Mouse (Mus musculus): Measurements from ENCODE around the gene Fbxo8. TPM values are rescaled to one million over a fixed set of nuclear protein-coding genes. Genes with fewer than 3 reads are reported as not detected.

The Fbxo8 gene
- polyA plus RNA-seq (2016; fragmentation: Nextera tagmentation; extraction: Ambion mirVana), result 42.1 and 45.0 TPM in 2 replicates

DNA sequence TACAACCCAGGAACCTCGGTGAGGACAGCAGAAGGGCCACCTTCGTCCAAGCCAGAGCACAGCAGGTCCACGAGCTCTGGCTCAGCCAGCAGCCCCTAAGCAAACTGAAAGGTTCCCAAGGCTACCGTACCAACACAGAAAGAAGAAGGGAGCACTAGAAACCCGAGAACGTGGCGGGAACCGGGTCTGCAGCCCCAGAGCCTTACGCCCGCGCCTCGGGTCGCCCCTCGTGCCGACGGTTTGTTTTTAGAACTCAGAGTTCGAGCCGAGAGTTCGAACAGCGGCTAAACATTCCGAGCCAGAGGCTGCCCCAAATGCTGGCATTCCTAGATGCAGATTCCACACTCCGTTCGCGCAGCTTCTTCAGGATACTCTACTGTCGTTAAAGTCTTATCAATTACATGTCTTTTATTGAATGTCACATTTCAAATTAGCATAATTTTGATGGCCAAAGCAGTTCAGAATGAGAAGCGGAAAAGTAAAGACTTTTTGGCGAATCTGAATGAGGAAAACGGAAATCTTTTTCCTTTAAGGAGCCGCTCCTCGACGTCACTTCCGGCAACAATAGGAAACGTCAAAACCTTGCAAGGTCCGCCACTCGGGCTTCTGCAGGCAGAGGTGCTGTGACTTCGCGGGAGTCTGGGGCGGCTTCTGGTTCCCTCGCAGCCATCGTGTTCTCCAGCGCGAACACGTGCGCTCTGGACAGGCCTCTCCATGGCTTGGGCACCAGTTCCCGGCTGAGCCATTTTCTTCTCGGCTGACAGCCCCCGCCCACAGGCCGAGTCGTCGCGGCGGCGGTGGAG, at the start of gene Fbxo8, which contains the start of gene Cep44:
Fbxo8 (plus strand) TSS at position 533 of the 803 bp plus-strand sequence.
Cep44 (minus strand) TSS at position 490 of the 803 bp plus-strand sequence.
- Histone ChIP-seq H3K27ac (peak within 1 kb of the TSS; percentile 91), H3K36me3 (peaks cover 9% of the 10 kb centered on the region; the same call in 1 of the 2 replicates), H3K27me3 (replicated peaks) (no peaks in the 10 kb centered on the region), H3K4me1 (peaks cover 22% of the 10 kb centered on the region), H3K4me3 (peak within 1 kb of the TSS; percentile 96), H3K4me2 (peak within 1 kb of the TSS; percentile 87), H3K9ac (peak within 1 kb of the TSS; percentile 86), H3K9me3 (replicated peaks) (no peaks in the 10 kb centered on the region)
- under 1% methylated on average over 53 of the region's 53 CpGs for WGBS (ENCODE audit: insufficient replicate concordance)
- peak; percentile 81 for ATAC-seq

DNA sequence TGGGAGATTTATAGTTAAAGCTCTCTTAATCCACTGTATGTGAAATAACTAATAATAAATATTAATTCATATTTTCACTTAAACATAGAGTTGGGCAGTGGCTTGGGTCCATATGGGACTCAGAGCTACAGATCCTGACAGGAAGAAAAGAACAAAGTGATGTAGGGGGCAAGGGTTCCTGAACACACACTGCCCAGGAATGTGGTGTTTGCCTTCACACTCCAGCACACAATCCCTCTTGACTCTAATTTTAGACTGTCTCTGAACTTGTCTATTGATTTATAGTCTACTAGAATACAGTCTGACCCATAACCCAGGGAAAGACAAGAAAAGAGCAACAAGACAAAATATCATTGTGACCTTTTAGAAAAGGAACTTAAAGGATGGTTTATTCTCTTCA, 49.0 kb upstream of the Fbxo8 start:
- H3K4me2 ChIP-seq, result no peak overlapping the region
- ATAC-seq, result no peak

DNA sequence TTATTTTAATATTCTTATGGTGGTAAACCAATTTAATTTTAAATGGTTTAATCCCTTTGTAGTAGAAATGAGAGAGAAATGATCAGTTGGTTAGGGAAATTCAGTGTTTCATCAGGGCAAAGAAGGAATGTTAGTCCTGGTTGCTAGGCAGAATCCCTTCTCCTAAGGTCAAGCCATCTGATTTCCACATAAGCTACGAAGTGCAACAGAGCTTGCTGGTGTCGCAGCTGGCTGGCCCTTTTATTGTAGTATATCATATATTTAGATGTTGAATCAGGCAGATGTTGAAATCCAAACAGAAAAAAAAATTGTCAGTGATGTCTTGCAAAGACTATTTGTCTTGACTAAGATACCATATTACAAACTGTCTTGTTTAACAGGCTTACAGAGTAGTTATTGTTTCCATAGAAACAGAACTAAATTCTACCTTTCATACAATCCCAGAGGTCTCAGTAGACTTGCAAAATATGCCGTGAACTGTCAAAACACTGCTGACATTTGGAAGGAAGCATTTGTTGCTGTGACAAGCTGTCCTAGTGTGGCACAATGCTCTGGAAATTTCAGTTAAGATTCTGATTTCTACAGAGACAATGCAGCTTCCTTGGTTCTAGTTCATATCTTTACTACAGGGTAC, 42.5 kb upstream of the Fbxo8 start:
- Histone ChIP-seq H3K27me3 (replicated peaks) (no peaks in the 10 kb centered on the region), H3K4me3 (no peak overlapping the region), H3K27ac (no peak overlapping the region), H3K9ac (no peak overlapping the region), H3K36me3 (no peaks in the 10 kb centered on the region), H3K9me3 (replicated peaks) (no peaks in the 10 kb centered on the region), H3K4me1 (no peaks in the 10 kb centered on the region), H3K4me2 (no peak overlapping the region)
- 56% methylated on average over 3 of the region's 3 CpGs for WGBS (ENCODE audit: insufficient replicate concordance)
- ATAC-seq, result no peak

More for the DNA sequence above, 49.0 kb upstream of the Fbxo8 start:
- H3K27me3 ChIP-seq (replicated peaks), result no peaks in the 10 kb centered on the region
- H3K27ac ChIP-seq, result no peak overlapping the region
- H3K9me3 ChIP-seq (replicated peaks), result no peaks in the 10 kb centered on the region
- no peak overlapping the region for H3K4me3 ChIP-seq
- H3K4me1 ChIP-seq, result no peaks in the 10 kb centered on the region
- no peak overlapping the region for H3K9ac ChIP-seq
- H3K36me3 ChIP-seq, result no peaks in the 10 kb centered on the region

DNA sequence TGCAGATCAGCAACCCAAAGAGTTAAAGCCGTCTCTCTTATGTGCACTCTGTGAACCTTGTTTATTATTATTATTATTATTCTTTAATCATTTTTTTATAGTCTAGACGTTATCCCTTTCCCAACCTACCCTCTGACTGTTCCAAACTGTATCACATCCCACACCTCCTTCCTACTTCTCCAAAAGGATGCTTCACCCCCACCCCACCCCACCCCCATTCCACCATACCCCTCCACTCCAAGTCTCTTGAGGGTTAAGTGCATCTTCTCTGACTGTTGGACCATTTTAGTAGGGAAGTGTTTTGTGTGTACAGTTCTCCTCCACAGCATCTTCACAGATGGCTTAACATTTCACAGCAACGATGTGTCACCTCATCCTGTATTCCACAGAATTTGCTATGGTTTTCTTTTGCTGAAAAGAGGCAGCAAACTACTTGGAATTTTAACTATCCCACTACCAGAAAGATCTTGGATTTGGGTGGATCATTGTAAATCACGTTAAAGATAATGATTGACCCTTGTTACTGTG, 41.9 kb upstream of the Fbxo8 start:
- Histone ChIP-seq H3K27me3 (replicated peaks) (no peaks in the 10 kb centered on the region), H3K9ac (no peak overlapping the region), H3K4me1 (no peaks in the 10 kb centered on the region), H3K36me3 (no peaks in the 10 kb centered on the region), H3K4me2 (no peak overlapping the region), H3K4me3 (no peak overlapping the region), H3K27ac (no peak overlapping the region), H3K9me3 (replicated peaks) (no peaks in the 10 kb centered on the region)
- 47% methylated on average over 4 of the region's 4 CpGs for WGBS (ENCODE audit: insufficient replicate concordance)
- ATAC-seq, result no peak

DNA sequence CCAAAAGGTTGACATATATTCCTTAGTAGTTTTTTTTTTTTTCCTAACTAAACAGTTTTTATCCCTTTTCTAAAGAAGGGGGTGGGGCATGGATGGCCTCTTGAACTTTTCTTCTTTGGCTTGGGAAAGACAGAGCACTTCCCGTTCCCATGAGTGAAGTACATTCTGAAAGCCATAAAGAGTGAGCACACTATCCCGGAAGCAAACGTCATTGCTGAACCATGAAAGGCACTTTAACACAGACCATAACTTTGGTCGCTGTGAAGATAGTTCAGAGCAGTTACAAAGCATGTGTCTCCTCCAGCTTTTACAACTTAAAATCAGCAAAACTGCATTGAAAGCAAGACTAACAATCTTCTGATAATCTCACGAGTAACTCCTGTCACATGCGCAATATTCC, 32.0 kb upstream of the Fbxo8 start:
- WGBS (ENCODE audit: insufficient replicate concordance), result 71% methylated on average over 6 of the region's 6 CpGs
- H3K4me1 ChIP-seq, result no peaks in the 10 kb centered on the region
- H3K4me3 ChIP-seq, result no peak overlapping the region
- H3K36me3 ChIP-seq, result no peaks in the 10 kb centered on the region
- no peak overlapping the region for H3K9ac ChIP-seq
- H3K27me3 ChIP-seq (replicated peaks), result no peaks in the 10 kb centered on the region
- no peak overlapping the region for H3K27ac ChIP-seq
- H3K9me3 ChIP-seq (replicated peaks), result no peaks in the 10 kb centered on the region
- H3K4me2 ChIP-seq, result no peak overlapping the region
- no peak for ATAC-seq

DNA sequence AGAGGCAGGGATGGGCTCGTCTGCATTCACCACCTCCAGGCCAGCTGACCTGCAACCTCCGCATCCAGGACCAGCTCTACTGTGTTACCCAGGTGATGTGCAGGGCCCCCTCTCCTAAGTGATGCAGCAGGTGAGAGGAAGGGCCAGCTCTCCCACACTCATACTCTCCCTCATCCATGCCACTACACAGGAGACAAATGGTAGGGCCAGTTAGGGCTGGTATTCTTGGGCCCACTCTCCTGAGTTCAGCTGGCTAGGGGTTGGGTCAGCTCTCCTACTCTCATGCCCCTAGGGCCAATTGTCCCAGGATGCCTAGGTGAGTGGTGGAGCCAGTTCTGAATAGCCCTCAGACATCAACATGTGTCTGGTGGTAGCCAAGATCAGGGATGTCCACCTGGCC, 30.6 kb upstream of the Fbxo8 start:
- 65% methylated on average over 2 of the region's 2 CpGs for WGBS (ENCODE audit: insufficient replicate concordance)
- H3K4me1 ChIP-seq, result no peaks in the 10 kb centered on the region
- H3K27me3 ChIP-seq (replicated peaks), result no peaks in the 10 kb centered on the region
- no peak for ATAC-seq
- no peaks in the 10 kb centered on the region for H3K9me3 ChIP-seq (replicated peaks)
- H3K4me3 ChIP-seq, result no peak overlapping the region
- H3K4me2 ChIP-seq, result no peak overlapping the region
- H3K9ac ChIP-seq, result no peak overlapping the region
- H3K36me3 ChIP-seq, result no peaks in the 10 kb centered on the region
- no peak overlapping the region for H3K27ac ChIP-seq

DNA sequence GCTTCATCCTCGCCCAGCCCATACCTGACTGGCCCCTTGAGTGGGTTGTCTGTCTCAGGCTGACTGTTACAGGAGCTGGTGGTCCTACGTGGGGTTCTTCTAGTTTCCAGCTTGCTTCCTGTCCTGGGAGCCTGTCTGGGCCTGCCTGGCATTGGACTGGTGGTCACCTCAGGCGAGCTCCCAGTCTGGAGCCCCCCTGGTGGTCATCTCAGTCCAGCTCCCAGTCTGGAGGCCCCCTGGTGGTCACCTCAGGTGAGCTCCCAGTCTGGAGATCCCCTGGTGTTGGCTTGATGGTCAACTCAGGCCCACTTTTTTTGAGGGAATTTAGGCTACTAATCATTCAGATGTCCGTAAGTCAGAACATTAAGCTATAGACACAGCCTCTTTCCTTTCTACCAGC, 29.8 kb upstream of the Fbxo8 start:
- H3K4me2 ChIP-seq, result no peak overlapping the region
- H3K36me3 ChIP-seq, result no peaks in the 10 kb centered on the region
- no peak overlapping the region for H3K27ac ChIP-seq
- H3K27me3 ChIP-seq (replicated peaks), result no peaks in the 10 kb centered on the region
- H3K9me3 ChIP-seq (replicated peaks), result no peaks in the 10 kb centered on the region
- ATAC-seq, result no peak
- H3K4me1 ChIP-seq, result no peaks in the 10 kb centered on the region
- H3K4me3 ChIP-seq, result no peak overlapping the region
- WGBS (ENCODE audit: insufficient replicate concordance), result 61% methylated on average over 4 of the region's 4 CpGs
- no peak overlapping the region for H3K9ac ChIP-seq

DNA sequence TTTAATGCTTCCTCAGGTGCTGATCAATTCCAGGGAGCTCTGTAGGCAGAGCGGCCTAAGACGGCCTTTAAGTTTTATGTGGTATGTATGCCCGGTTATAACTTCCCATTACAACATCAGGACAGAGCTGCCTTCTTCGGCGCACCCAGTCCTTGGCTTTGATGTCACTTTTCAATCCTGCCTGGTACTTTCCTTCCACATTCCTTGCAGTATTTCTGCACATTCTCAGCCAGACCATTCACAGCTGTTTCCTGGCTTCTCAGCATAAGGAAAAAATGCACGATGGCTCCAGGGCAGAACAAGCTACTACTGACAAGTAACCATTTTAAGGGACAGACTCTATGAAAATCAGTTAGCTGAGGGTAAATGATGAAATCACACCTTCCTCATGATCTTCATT, 22.0 kb upstream of the Fbxo8 start:
- Histone ChIP-seq H3K27ac (no peak overlapping the region), H3K4me3 (no peak overlapping the region), H3K4me2 (no peak overlapping the region), H3K4me1 (no peaks in the 10 kb centered on the region), H3K9me3 (replicated peaks) (no peaks in the 10 kb centered on the region), H3K36me3 (peaks cover 22% of the 10 kb centered on the region), H3K9ac (no peak overlapping the region), H3K27me3 (replicated peaks) (no peaks in the 10 kb centered on the region)
- ATAC-seq, result no peak
- 84% methylated on average over 6 of the region's 6 CpGs for WGBS (ENCODE audit: insufficient replicate concordance)

DNA sequence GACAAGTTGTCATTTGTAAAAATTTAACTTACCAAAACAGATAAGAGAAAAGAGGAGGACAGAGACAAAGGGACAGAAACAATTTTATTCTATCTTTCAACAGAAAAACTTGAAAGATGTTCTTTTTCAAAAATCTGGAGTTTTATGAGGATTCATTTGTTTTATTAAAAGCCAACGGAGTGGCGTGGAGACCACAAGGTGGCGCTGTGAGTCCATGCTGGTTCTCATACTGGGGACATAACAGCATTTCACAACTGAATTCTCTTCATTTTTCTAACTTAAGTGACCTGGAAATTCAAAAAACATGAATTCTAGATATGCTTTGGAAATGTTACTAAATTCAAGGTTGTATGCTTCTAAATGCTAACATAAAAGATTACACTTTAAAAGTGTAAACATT, 20.5 kb upstream of the Fbxo8 start:
- WGBS (ENCODE audit: insufficient replicate concordance), result 1% methylated on average over 3 of the region's 3 CpGs
- Histone ChIP-seq H3K4me1 (no peaks in the 10 kb centered on the region), H3K27me3 (replicated peaks) (no peaks in the 10 kb centered on the region), H3K36me3 (peaks cover 26% of the 10 kb centered on the region), H3K27ac (no peak overlapping the region), H3K4me3 (no peak overlapping the region), H3K9me3 (replicated peaks) (no peaks in the 10 kb centered on the region), H3K9ac (no peak overlapping the region), H3K4me2 (no peak overlapping the region)
- no peak for ATAC-seq

DNA sequence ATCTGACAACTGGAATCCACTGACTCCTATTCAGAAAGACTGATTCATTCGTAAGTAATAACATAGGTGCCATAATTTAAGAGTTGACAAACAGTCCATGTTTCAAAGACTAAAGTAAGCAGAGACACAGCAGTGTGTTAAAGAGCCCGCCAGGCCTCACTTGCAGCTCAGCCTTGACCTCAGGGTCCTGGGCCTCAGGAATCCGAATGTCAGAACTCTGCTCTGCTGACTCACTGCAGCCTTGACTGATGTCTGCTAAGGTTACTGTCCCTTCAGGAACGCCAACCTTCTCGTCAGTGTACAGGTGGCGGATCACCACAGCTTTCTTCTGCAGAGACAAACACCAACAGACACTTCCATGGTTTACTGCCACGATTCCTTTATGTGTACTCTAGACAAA, 10.2 kb upstream of the Fbxo8 start:
- no peak overlapping the region for H3K27ac ChIP-seq
- no peak overlapping the region for H3K9ac ChIP-seq
- no peaks in the 10 kb centered on the region for H3K27me3 ChIP-seq (replicated peaks)
- 76% methylated on average over 7 of the region's 7 CpGs for WGBS (ENCODE audit: insufficient replicate concordance)
- ATAC-seq, result no peak
- no peaks in the 10 kb centered on the region for H3K4me1 ChIP-seq
- no peak overlapping the region for H3K4me3 ChIP-seq
- no peak overlapping the region for H3K4me2 ChIP-seq
- H3K9me3 ChIP-seq (replicated peaks), result no peaks in the 10 kb centered on the region
- peaks cover 77% of the 10 kb centered on the region for H3K36me3 ChIP-seq

DNA sequence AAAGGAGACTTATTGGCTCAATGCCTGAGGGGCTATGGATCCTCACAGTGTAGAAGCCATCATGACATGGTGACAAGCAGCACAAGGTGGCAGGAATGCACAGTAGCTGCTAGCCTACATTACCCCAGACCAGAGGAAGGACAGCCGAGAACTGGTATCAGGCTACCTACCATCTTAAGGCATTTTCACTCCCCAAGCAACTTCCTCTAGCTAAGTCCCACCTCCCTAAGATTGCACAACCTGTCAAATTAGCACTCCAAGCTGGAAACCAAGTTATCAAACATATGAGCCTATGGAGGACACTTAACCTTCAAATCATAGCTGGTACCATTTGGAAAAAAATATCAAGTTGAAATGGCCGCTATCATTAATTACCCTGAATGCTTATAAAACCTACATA, 3.0 kb upstream of the Fbxo8 start:
- H3K4me3 ChIP-seq, result no peak overlapping the region

DNA sequence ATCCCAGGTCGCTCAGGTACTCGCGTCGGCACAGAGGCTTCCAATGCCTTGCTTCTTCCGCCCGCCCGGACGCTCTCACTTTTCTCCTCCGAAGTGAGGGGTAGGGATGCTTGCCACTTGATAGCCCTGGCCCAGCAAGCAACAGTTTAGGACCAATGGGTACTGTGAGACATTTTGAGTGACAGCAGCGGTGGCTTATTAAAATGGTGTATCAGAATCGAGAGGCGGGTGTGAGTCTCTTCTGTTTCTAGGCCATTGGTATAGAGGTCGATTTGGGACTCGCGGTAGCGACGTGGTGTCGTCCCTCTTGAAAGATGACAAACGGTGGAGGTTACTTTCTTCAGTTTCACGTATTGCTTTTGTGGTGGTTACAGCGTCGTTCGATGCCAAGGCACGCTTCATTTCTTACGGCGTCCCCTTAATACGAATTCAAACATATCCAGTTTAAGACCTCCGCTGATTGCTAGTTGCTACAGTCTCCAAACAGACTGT, 517 bp downstream of the Fbxo8 start:
- ATAC-seq, result peak; percentile 98
- Histone ChIP-seq H3K4me2 (peak overlapping the region; percentile 87), H3K36me3 (peaks cover 2% of the 10 kb centered on the region; the same call in 1 of the 2 replicates), H3K9me3 (replicated peaks) (no peaks in the 10 kb centered on the region), H3K4me3 (peak overlapping the region; percentile 96), H3K9ac (peak overlapping the region; percentile 86), H3K27ac (peak overlapping the region; percentile 91), H3K27me3 (replicated peaks) (no peaks in the 10 kb centered on the region), H3K4me1 (peaks cover 22% of the 10 kb centered on the region)
- WGBS (ENCODE audit: insufficient replicate concordance), result under 1% methylated on average over 28 of the region's 28 CpGs

More for the DNA sequence above, 3.0 kb upstream of the Fbxo8 start:
- Histone ChIP-seq H3K4me1 (peaks cover 21% of the 10 kb centered on the region), H3K36me3 (peaks cover 31% of the 10 kb centered on the region), H3K27ac (no peak overlapping the region), H3K4me2 (no peak overlapping the region), H3K9me3 (replicated peaks) (no peaks in the 10 kb centered on the region), H3K27me3 (replicated peaks) (no peaks in the 10 kb centered on the region), H3K9ac (no peak overlapping the region)
- WGBS (ENCODE audit: insufficient replicate concordance), result 74% methylated on average over 2 of the region's 2 CpGs
- no peak for ATAC-seq

Data from liver, embryonic 12.5 days (tissue).